Mouse (Mus musculus) lung, adult 2 months (tissue): ENCODE results near the gene Gdf1.

Experiments
- CTCF ChIP-seq: fragments of 200-500 bp; IDR thresholded peaks from 2 replicates; pipeline ENCODE4 v1.5.1; 2011; ENCODE audit warnings: mild to moderate bottlenecking, low read length, control low read depth; ENCODE audit not compliant: insufficient read depth
- POLR2A ChIP-seq: fragments of 200-500 bp; IDR thresholded peaks from 2 replicates; pipeline ENCODE4 v1.6.1; 2011; ENCODE audit warnings: low read depth, mild to moderate bottlenecking, control low read depth, low read length, borderline replicate concordance; ENCODE audit errors: extremely low read depth

DNA sequence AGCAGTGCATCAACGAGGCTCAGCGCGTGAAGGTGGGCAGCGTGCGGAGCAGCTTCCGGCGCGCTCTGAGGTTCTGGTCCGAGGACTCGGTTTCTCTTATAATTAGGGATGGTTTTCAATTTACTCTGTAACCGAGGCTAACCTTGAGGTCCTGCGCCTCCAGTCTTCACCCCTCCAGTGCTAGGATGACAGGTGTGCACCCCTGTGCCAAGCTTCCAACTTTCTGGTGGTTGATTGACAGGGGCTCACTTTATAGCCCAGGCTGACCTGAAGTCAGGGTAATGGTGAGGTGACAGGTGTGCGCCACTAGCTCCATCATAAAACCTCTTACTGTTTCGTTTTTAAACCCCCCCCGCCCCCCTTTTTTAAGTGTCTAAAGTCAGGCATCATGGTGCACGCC is 26.7 kb upstream of the Gdf1 start:
- no peak for TF ChIP-seq CTCF
- no peak for TF ChIP-seq POLR2A
